Mouse (Mus musculus) kidney, adult 11 months (tissue): ENCODE measurements around the gene Gm10570.

Experiments
- DNase-seq: peaks from one replicate; pipeline ENCODE4 v3.0.0; 2022

Gene Gm10570

GRCm38 (mm10) chr4:130270089-130270488 is 38.4 kb downstream of the Gm10570 start:
- no peak for DNase-seq

- DNase-seq: no peak
These were observed 39.7 kb downstream of the Gm10570 start for GRCm38 (mm10) chr4:130268736-130269135.

- DNase-seq: peak; percentile 78
These were observed 41.4 kb downstream of the Gm10570 start for GRCm38 (mm10) chr4:130267069-130267468.

- DNase-seq: no peak
These were observed 41.9 kb downstream of the Gm10570 start for GRCm38 (mm10) chr4:130266601-130267000.

GRCm38 (mm10) chr4:130264698-130265349 is 43.6 kb downstream of the Gm10570 start:
- peak; percentile 51 for DNase-seq

- DNase-seq: no peak
These were observed 44.3 kb downstream of the Gm10570 start for GRCm38 (mm10) chr4:130264131-130264530.

- DNase-seq: no peak
These were observed 48.1 kb downstream of the Gm10570 start for GRCm38 (mm10) chr4:130260406-130260805.
